Mouse (Mus musculus): ENCODE measurements around the gene Ppm1b.

DNA sequence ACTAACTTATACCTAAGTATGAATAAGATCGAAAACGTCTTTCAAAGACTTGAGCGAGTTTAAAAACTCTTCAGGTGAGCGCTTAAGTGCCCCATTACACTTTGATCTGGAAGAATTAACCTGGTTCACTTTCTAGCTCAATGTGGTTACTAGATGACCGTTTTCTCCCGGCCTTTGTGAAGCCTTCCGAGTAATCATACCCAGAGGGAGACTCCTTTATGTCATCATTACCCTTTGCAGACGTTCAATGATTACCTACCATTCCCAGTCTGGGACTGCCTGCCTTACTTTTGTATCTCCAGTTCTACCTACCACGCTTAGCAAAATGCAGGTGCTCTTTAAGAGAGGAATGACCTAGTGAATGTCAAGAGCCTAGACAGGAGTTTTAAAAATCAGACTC lies at the start of gene Ppm1b:
- TF ChIP-seq POLR2A (IDR thresholded peaks at IDR 0.05; ENCODE audit: borderline replicate concordance, control insufficient read depth, low read depth, low read length) (no peak), CTCF (IDR thresholded peaks at IDR 0.05; ENCODE audit: control insufficient read depth, insufficient read depth, low read length) (no peak)
